Mouse (Mus musculus): Measurements from ENCODE around the gene Pdss2. TPM values are rescaled to one million over a fixed set of nuclear protein-coding genes. Genes with fewer than 3 reads are reported as not detected.
"Not testable (repeated sequence)": the region's sequence is repeated elsewhere in the genome, so short reads cannot be mapped to it uniquely, and the experiment has no call there.

The Pdss2 gene
- polyA plus RNA-seq, 1 experiment from 2014 or later = 4.4 TPM

DNA sequence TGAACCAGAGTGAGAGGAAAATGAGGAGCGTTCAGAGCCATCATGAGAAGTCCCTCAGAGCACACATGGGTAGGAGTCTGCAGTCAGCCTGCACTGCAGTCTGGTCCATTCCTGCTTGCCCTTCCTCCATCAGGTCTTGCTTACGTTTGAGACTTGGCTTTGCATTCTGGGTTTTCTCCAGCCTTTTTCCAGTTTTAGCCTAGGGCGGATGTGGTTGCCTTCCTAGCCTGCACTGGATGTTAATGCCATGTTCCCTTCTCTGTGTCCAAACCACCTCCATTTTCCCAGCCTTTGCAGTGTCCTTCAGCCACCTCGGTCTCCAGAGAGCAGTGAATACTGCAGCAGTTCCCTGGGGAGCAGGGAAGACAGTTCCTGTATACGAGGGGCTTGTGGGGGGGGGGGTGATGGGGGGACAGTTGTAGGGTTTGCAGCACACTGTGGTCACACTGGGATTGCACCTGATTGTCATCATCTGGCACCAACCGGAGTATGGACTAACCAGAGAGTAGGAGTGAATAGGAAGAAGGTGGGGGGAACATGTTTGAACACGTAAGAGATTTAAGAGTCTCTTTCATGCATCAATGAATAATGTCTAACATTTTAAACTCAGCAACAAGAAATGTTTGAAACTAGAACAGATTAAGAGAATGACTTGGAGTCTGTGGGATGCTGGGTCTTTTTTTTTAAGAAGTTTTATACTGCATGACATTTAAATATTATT, 178.5 kb downstream of the Pdss2 start:
- no peak overlapping the region for H3K27ac ChIP-seq
- H3K4me3 ChIP-seq (ENCODE audit: inconsistent target) = no peak overlapping the region
- H3K36me3 ChIP-seq (ENCODE audit: inconsistent target) = no peaks in the 10 kb centered on the region
- no peaks in the 10 kb centered on the region for H3K79me2 ChIP-seq (ENCODE audit: inconsistent target)
- WGBS (ENCODE audit: missing documents) = 83% methylated on average over 7 of the region's 7 CpGs

DNA sequence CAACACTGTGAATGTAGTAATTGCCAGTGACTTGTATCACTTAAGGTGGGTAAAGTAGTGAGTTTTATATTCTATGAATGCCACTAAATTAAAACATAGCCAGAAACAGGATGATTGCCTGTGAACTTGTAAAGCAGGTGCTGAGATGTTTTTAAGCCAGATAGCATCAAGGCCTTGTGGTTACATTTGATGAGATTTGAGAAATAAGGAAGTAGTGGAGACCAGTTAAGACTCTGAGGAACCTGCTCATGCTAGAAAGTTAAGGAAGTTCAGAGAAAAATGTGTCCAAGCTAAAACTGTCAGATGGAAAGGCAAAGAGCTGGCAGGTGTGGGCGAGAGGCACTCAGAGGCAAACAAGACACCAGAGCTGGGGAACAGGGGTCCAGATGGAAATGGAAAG, 184.8 kb downstream of the Pdss2 start:
- 15% methylated on average over 1 of the region's 1 CpGs for WGBS (ENCODE audit: missing documents)
- Histone ChIP-seq H3K79me2 (ENCODE audit: inconsistent target) (no peaks in the 10 kb centered on the region), H3K36me3 (ENCODE audit: inconsistent target) (no peaks in the 10 kb centered on the region), H3K4me3 (ENCODE audit: inconsistent target) (no peak overlapping the region), H3K27ac (no peak overlapping the region)

DNA sequence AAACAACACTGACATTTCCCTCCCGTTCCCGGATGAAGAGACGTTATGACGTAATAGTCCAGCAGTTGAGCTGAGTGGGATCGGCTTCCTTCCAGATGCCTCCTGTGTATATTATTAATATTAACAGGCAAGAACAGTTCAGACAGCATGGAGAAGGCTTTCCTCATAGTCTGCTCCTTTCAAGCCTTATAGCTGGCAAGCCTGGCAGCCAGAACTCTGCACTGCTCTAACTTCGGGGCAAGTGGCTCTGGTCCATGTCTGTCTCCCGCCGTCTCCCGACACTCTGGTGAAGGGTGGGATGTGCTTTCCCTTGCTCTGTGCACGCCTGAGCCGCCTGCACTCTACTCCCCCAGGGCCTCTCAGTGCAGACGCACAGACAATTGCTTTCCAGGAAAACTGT, 185.6 kb downstream of the Pdss2 start:
- 76% methylated on average over 12 of the region's 12 CpGs for WGBS (ENCODE audit: missing documents)
- H3K36me3 ChIP-seq (ENCODE audit: inconsistent target) = no peaks in the 10 kb centered on the region

DNA sequence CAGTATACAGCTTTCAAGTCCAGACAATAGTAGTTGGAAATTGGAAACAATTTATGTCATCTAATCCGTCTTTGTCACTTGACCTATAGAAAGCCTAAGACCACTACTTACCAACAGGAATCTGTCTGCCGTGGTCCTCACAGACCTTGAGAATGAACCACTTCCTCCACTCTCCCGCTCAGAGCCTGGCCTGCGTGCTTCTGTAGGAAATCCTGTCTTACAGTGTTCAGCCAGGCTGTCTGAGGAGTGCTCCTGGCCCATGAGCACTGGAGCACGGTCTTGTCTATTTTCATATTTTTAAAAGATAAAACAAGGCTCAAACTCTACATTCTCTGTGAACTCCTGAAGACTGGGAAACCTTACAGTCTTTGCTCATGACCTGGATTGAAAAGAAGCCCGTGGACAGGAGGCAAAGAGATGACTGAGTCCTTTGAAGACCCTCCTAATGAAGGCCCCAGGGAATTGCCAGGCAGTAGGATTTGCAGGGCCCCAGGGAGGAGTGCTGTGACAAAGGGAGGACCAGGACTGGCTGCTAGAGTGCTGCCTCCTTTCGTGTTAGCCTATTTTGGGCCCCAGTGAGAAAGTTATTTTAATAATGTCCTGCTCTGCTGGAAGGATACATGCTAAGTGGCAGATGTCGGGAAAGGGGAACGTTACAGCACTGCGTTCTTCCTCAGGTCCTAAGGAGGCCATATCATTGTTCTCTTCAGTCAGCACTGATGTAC, 188.4 kb downstream of the Pdss2 start:
- H3K79me2 ChIP-seq (ENCODE audit: inconsistent target) = no peaks in the 10 kb centered on the region
- H3K36me3 ChIP-seq (ENCODE audit: inconsistent target) = no peaks in the 10 kb centered on the region
- WGBS (ENCODE audit: missing documents) = 59% methylated on average over 10 of the region's 10 CpGs
- no peak overlapping the region for H3K4me3 ChIP-seq (ENCODE audit: inconsistent target)
- no peak overlapping the region for H3K27ac ChIP-seq

More for the DNA sequence above, 185.6 kb downstream of the Pdss2 start:
- H3K27ac ChIP-seq = no peak overlapping the region
- H3K4me3 ChIP-seq (ENCODE audit: inconsistent target) = no peak overlapping the region
- no peaks in the 10 kb centered on the region for H3K79me2 ChIP-seq (ENCODE audit: inconsistent target)

DNA sequence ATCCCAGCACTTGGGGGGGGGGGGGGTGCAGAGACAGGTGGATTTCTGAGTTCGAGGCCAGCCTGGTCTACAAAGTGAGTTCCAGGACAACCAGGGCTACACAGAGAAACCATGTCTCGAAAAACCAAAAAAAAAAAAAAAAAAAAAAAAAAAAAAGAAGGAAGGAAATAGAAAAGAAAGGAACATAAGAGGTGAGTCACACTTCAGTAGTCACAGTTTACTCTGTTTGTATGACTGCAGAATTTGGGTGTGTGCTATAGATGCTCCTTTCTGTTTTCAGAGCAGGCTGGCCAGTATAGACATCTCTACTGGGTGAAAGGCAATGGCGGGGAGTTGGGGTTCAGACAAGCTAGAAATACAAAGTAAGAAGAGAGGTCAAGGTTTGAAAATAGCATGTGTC, 189.9 kb downstream of the Pdss2 start:
- 90% methylated on average over 2 of the region's 3 CpGs for WGBS (ENCODE audit: missing documents)
- not testable (repeated sequence) for H3K27ac ChIP-seq; H3K36me3 ChIP-seq (ENCODE audit: inconsistent target); H3K4me3 ChIP-seq (ENCODE audit: inconsistent target); H3K79me2 ChIP-seq (ENCODE audit: inconsistent target)

DNA sequence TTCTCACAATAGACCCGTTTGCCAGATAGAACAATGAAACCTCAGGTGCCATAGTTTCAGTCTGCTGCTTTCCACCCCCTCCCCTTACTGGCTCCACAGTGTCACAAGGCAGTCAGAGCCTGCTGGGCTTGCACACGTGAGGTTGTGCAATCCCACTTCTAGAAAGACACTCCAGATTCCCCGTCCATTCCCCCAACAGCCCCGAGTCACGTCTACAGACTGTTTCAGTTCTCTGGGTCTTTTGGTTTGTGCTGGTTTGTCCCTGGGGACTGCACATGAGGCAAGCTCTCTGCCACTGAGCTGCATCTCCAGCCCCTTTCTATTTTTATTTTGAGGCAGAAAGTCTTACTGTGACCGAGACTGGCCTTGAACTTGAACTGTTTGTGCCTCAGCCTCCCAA, 196.1 kb downstream of the Pdss2 start:
- WGBS (ENCODE audit: missing documents) = 42% methylated on average over 6 of the region's 6 CpGs
- Histone ChIP-seq H3K79me2 (ENCODE audit: inconsistent target) (no peaks in the 10 kb centered on the region), H3K27ac (no peak overlapping the region), H3K36me3 (ENCODE audit: inconsistent target) (no peaks in the 10 kb centered on the region), H3K4me3 (ENCODE audit: inconsistent target) (no peak overlapping the region)

DNA sequence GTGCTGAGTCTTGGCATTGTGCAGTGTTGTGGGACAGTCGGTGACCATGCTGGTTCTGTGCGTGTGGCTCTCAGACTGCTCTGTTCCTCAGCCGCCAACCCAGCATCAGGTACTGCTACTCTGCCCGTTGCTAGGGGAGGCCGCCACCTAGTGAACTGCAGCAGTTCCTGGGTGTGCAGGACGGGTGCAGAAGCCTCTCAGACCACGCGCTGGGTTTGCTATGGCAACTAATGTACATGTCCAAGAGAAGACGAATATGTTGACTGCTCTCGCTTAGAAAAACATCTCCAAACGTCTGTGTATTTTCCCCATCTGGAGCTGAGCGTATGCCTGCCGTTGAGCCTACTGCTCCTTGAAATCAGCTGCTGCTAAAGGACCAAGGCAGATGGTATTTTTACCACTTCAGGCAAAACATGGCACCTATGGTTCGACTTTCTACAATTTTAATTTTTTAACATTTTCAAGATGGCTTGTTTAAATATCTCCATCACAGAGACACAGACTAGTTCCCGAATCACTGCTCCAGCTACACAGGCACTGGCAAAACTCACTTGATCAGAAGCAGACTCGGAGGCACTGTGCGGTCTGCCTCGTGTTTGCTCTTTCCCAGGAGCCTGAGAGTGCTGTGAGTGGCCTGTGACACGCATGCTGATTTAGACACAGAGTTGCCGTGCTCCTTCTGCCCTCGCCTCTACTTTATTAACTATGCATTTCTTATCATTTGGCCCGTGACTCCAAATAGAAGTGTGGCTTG, 199.6 kb downstream of the Pdss2 start:
- H3K36me3 ChIP-seq (ENCODE audit: inconsistent target) = no peaks in the 10 kb centered on the region
- H3K79me2 ChIP-seq (ENCODE audit: inconsistent target) = no peaks in the 10 kb centered on the region
- no peak overlapping the region for H3K4me3 ChIP-seq (ENCODE audit: inconsistent target)
- no peak overlapping the region for H3K27ac ChIP-seq
- WGBS (ENCODE audit: missing documents) = 91% methylated on average over 22 of the region's 22 CpGs

DNA sequence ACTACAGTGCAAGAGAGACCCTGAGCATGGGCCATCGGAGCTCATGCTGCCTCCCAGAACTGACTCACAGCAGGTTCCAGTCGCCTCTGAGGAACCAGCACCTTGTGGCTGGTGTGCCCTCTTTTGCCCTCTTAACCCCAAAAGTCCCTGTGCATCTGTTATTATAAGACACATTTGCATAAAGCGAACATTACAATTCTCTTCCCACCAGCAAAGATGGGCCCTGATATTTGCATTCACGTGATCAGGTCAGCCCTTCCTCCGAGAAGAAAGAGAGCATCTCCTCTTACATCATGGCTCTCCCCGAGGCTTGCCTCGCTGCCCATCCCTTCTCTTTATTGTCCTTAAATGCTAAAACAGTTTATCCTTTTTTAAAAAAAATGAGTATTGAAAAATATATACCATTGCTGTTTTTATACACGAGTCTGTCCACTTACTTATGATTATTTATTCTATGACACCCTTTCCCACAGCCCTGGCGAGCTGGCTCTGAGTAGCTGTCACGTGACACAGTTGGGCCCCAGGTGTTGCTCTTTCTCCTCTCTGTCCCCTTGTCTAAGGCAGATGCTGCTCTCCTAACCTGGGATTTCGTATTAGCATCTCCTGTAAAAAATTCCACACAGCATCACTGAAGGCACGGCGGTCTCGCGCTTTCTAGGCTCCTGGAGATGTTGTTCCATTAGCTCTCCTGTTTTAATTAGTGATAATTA, 200.9 kb downstream of the Pdss2 start:
- Histone ChIP-seq H3K27ac (no peak overlapping the region), H3K79me2 (ENCODE audit: inconsistent target) (no peaks in the 10 kb centered on the region), H3K4me3 (ENCODE audit: inconsistent target) (no peak overlapping the region), H3K36me3 (ENCODE audit: inconsistent target) (no peaks in the 10 kb centered on the region)
- 96% methylated on average over 15 of the region's 15 CpGs for WGBS (ENCODE audit: missing documents)

DNA sequence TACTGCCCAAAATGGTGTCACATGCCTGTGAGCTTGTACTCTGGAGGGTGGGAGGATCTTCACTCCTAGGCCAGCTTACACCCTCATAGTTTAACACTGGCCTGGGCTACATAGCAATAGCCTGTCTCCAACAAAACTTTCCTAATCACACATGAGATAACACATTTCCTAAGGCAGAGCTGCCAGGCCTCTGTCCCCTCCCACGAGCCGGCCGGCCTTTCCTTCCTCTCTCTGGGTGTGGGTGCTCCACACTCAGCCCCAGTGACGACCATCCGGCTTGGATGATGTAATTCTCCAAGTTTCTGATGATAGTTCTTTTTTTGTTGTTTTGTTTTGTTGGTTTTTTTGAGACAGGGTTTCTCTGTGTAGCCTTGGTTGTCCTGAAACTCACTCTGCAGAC, 203.3 kb downstream of the Pdss2 start:
- peak overlapping the region; percentile 27; the same call in 1 of the 2 replicates for H3K27ac ChIP-seq
- H3K79me2 ChIP-seq (ENCODE audit: inconsistent target) = no peaks in the 10 kb centered on the region
- WGBS (ENCODE audit: missing documents) = 43% methylated on average over 5 of the region's 5 CpGs
- H3K36me3 ChIP-seq (ENCODE audit: inconsistent target) = no peaks in the 10 kb centered on the region
- no peak overlapping the region for H3K4me3 ChIP-seq (ENCODE audit: inconsistent target)

DNA sequence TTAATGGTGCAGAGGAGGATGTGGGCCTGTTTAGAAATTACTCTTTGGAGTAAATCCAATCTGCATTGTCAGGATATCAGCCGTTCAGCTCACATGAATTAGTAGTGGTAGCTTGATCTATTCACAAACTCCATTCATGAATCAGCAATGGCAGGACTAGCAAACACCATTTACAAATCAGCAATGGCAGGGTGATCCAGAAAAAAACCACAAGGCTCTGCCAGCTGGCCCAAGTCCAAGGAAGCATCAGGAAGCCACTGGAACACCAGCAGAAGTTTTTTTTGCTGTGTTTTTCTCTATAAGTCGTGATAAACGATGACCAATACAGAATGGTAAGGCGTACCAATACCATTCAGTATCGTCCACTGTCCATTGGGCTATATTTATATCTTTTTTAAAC, 209.3 kb downstream of the Pdss2 start:
- 94% methylated on average over 5 of the region's 5 CpGs for WGBS (ENCODE audit: missing documents)
- Histone ChIP-seq H3K4me3 (ENCODE audit: inconsistent target) (no peak overlapping the region), H3K36me3 (ENCODE audit: inconsistent target) (no peaks in the 10 kb centered on the region), H3K79me2 (ENCODE audit: inconsistent target) (no peaks in the 10 kb centered on the region), H3K27ac (no peak overlapping the region)

DNA sequence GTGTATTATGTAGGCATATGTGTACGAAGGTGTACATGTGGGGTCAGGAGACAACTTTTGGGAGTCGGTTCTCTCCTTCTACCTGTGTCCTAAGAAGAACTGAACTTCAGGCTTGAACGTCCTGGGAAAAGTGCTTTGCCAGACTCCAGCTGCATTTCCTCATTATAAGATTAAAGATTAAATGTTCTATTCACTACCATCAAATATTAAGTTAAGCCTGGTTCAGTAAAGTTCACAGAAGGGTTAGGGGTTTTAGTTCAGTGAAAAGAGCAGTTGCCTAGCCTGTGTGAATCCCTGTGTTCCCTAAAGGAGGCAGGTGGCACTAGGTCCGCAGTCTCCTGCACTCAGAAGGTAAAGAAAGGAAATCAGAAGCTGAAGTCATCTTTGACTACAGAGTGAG, 213.0 kb downstream of the Pdss2 start:
- Histone ChIP-seq H3K4me3 (ENCODE audit: inconsistent target) (no peak overlapping the region), H3K36me3 (ENCODE audit: inconsistent target) (no peaks in the 10 kb centered on the region), H3K27ac (no peak overlapping the region), H3K79me2 (ENCODE audit: inconsistent target) (no peaks in the 10 kb centered on the region)
- WGBS (ENCODE audit: missing documents) = 96% methylated on average over 4 of the region's 4 CpGs

DNA sequence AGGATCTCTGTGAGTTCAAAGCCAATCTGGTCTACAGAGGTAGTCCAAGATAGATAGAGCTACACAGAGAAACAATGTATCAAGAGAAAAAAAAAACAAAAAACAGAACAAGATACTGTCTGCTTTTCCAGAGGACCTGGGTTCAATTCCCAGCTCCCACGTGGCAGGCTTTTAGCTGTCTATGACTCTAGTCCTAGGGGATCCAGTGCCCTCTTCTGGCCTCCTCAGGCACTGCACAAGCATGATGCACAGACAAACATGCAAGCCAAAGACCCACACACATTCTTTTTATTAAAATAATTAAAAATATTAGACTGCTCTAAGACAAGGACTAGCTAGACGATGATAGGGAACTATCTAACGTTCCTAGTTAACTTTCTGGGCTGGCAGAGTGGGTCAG, 214.5 kb downstream of the Pdss2 start:
- Histone ChIP-seq H3K4me3 (ENCODE audit: inconsistent target) (no peak overlapping the region), H3K27ac (no peak overlapping the region), H3K36me3 (ENCODE audit: inconsistent target) (no peaks in the 10 kb centered on the region), H3K79me2 (ENCODE audit: inconsistent target) (no peaks in the 10 kb centered on the region)
- WGBS (ENCODE audit: missing documents) = 88% methylated on average over 3 of the region's 3 CpGs

DNA sequence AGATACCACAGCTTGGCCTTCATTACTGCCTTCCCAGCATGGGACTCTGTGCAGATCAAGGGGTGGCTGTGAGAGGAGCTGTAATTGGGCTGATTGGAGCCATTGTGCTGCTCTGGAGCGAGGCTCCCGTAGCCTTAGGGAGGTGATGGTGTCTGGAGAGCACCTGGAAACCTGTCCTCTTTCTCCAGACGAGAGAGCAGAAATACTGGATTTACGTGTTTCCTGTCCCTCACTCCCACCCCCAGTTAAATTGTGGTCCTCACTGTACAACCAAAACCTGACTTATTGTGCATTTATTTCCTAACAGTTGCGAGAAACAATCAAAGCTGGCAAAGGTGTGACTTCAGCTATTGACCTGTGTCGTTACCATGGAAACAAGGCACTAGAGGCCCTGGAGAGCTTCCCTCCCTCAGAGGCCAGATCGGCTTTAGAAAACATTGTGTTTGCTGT, 218.2 kb downstream of the Pdss2 start:
- Histone ChIP-seq H3K27ac (no peak overlapping the region), H3K4me3 (ENCODE audit: inconsistent target) (no peak overlapping the region), H3K79me2 (ENCODE audit: inconsistent target) (no peaks in the 10 kb centered on the region), H3K36me3 (ENCODE audit: inconsistent target) (no peaks in the 10 kb centered on the region)
- 94% methylated on average over 7 of the region's 7 CpGs for WGBS (ENCODE audit: missing documents)

DNA sequence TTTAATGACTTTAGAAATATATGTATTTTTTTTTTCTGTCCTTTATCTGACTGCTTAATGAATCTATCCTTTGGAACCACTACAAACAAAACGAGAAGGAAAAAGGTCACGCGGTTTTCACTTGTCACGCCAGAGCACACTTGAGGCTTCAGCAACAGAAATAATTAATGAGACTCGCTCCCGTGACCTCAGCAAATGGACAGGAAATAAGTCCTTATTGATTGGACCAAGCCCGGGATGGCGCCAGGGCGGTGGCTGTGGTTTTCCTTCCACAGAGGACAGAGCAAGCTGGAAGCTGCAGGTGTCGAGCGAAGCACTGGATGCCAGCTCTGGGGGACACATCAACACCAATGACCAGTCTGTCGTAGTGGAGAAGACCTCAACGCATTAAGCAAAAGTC, 218.8 kb downstream of the Pdss2 start:
- no peak overlapping the region for H3K4me3 ChIP-seq (ENCODE audit: inconsistent target)
- WGBS (ENCODE audit: missing documents) = 85% methylated on average over 12 of the region's 13 CpGs
- no peak overlapping the region for H3K27ac ChIP-seq
- H3K36me3 ChIP-seq (ENCODE audit: inconsistent target) = no peaks in the 10 kb centered on the region
- no peaks in the 10 kb centered on the region for H3K79me2 ChIP-seq (ENCODE audit: inconsistent target)

Measured in macrophage (primary cell).